13 mouse cellular contexts compared by ENCODE assay signal in the genomic region with DNA sequence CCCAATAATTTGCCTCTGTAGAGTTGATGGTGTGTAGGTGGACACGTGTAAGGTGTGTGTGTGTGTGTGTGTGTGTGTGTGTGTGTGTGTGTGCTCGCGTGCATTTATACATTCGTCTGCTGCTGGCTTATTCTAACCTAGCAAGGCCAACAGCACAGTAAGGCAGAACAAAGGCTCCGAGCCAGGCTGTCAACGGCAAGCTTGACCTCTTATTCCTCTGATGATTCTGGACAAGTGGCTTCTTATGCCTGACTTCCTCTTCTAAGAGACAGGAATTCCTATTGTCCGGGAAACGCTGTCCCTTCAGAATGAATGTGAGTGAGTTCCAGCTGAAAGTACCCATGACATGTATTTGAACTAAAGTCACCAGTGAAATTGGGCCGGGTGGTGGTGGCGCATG.
DNase-seq lines count a peak whose midpoint lies in the region; ATAC-seq lines count a peak whose summit lies in the region.
"Had no signal": no experiment of that assay in that cellular context is flagged by ENCODE, and none has a peak within 500 bp of the region (broad histone marks: within the 10 kb centered on the region; RNA-seq: fewer than 3 reads in every experiment).

No protein-coding gene starts in this region.

- no peak overlapping the region for H3K4me2 ChIP-seq in kidney, embryonic 15.5 days
- H3K4me2 ChIP-seq: limb, embryonic 13.5 days; neural tube, embryonic 13.5 days had no signal

- H3K4me1 ChIP-seq in kidney, embryonic 15.5 days, result peaks cover 26% of the 10 kb centered on the region
- H3K4me1 ChIP-seq in limb, embryonic 10.5 days, result peaks cover 32% of the 10 kb centered on the region
- H3K4me1 ChIP-seq: stomach, embryonic 15.5 days had no signal

- H3K9ac ChIP-seq in kidney, embryonic 15.5 days, result no peak overlapping the region
- H3K9ac ChIP-seq: limb, embryonic 13.5 days; neural tube, embryonic 13.5 days; stomach, embryonic 15.5 days had no signal

- 65% methylated on average over 10 of the region's 10 CpGs for WGBS in kidney, embryonic 15.5 days
- WGBS in limb, embryonic 10.5 days, result 86% methylated on average over 10 of the region's 10 CpGs

- ATAC-seq in kidney, embryonic 15.5 days (replicated peaks; ENCODE audit: low FRiP score), result no peak

- H3K27ac ChIP-seq in kidney, embryonic 15.5 days, result 0 out of 2 replicates have a peak overlapping the region, but pooled peaks have one; percentile 22
- H3K27ac ChIP-seq in limb, embryonic 10.5 days, result peak overlapping the region; percentile 16; the same call in 1 of the 2 replicates
- H3K27ac ChIP-seq: limb, embryonic 13.5 days; macrophage; neural tube, embryonic 13.5 days; stomach, embryonic 15.5 days had no signal

- H3K4me3 ChIP-seq in kidney, embryonic 15.5 days (replicated peaks), result no peak overlapping the region
- H3K4me3 ChIP-seq in limb, embryonic 10.5 days, result no peak overlapping the region
- H3K4me3 ChIP-seq: limb, embryonic 13.5 days; neural tube, embryonic 13.5 days; stomach, embryonic 15.5 days had no signal

- DNase-seq in adrenal gland, postnatal 14 days, result peak; percentile 14
- DNase-seq in adrenal gland, adult (ENCODE audit: inconsistent age in 2 of 2, low spot score in 1 of 2), result no peak
- no peak for DNase-seq in kidney, adult 11 months
- DNase-seq in embryo, embryonic 10 days (ENCODE audit: low spot score), result peak; percentile 69
- DNase-seq in limb, embryonic 10.5 days (ENCODE audit: low spot score), result peak; percentile 31
- DNase-seq in layer of hippocampus, adult 8-10 months (ENCODE audit: low spot score in 2 of 2), result no peak
- no peak for DNase-seq in gastrocnemius, postnatal 25 days
- DNase-seq: right cerebral cortex, postnatal 14 days had no signal

- H3K27me3 ChIP-seq in kidney, embryonic 15.5 days, result no peaks in the 10 kb centered on the region
- H3K27me3 ChIP-seq in limb, embryonic 10.5 days (ENCODE audit: low read depth, poor library complexity, severe bottlenecking), result peaks cover 20% of the 10 kb centered on the region

- no peaks in the 10 kb centered on the region for H3K9me3 ChIP-seq in kidney, embryonic 15.5 days (replicated peaks)
- H3K9me3 ChIP-seq in limb, embryonic 10.5 days (replicated peaks), result no peaks in the 10 kb centered on the region
- H3K9me3 ChIP-seq: limb, embryonic 13.5 days; neural tube, embryonic 13.5 days; stomach, embryonic 15.5 days had no signal

- H3K36me3 ChIP-seq in kidney, embryonic 15.5 days, result no peaks in the 10 kb centered on the region
- H3K36me3 ChIP-seq in limb, embryonic 10.5 days, result no peaks in the 10 kb centered on the region
- H3K36me3 ChIP-seq: limb, embryonic 13.5 days; neural tube, embryonic 13.5 days; stomach, embryonic 15.5 days had no signal

Comparison
In these comparisons a context has a peak if more than half of its experiments do, and no peak if none do; other contexts are left out.
1. DNase-seq: peak in adrenal gland, postnatal 14 days (single experiment), embryo, embryonic 10 days (single experiment) and limb, embryonic 10.5 days (single experiment); none in adrenal gland, adult (0 of 2), kidney, adult 11 months (single experiment), layer of hippocampus, adult 8-10 months (0 of 2) and gastrocnemius, postnatal 25 days (single experiment).